Mouse (Mus musculus): ENCODE measurements around the gene Ganab. TPM values are rescaled to one million over a fixed set of nuclear protein-coding genes. Genes with fewer than 3 reads are reported as not detected.

Gene Ganab
- polyA plus RNA-seq, 1 experiment = 86.9 TPM

- 97% methylated on average over 2 of the region's 2 CpGs for WGBS
- peaks cover 49% of the 10 kb centered on the region for H3K36me3 ChIP-seq (ENCODE audit: control insufficient read depth, insufficient read depth, low read length)
- TF ChIP-seq CTCF (IDR thresholded peaks at IDR 0.05; ENCODE audit: extremely low read depth, insufficient read depth, insufficient read length, insufficient replicate concordance) = no peak
- no peak for TF ChIP-seq POLR2A (IDR thresholded peaks at IDR 0.05; ENCODE audit: low read depth, low read length)
- no peak overlapping the region for H3K4me3 ChIP-seq (ENCODE audit: extremely low read depth, insufficient read depth, insufficient read length)
- no peak overlapping the region for H3K27ac ChIP-seq (ENCODE audit: insufficient read depth, low read length)
- no peak for DNase-seq (ENCODE audit: low read depth in 1 of 2, low spot score in 2 of 2)
- peaks cover 2% of the 10 kb centered on the region; the same call in 1 of the 2 replicates for H3K4me1 ChIP-seq (ENCODE audit: control insufficient read depth, insufficient read depth, insufficient read length)
- no peaks in the 10 kb centered on the region for H3K27me3 ChIP-seq (ENCODE audit: control insufficient read depth, insufficient read depth, low read length)
These were observed 64.4 kb downstream of the Ganab start for GRCm38 (mm10) chr19:8962256-8962655.

GRCm38 (mm10) chr19:8965075-8965474 lies 67.2 kb downstream of the Ganab start:
- TF ChIP-seq CTCF (IDR thresholded peaks at IDR 0.05; ENCODE audit: extremely low read depth, insufficient read depth, insufficient read length, insufficient replicate concordance) (no peak), POLR2A (IDR thresholded peaks at IDR 0.05; ENCODE audit: low read depth, low read length) (no peak)
- H3K27me3 ChIP-seq (ENCODE audit: control insufficient read depth, insufficient read depth, low read length) = no peaks in the 10 kb centered on the region
- no peak for DNase-seq (ENCODE audit: low read depth in 1 of 2, low spot score in 2 of 2)
- H3K4me3 ChIP-seq (ENCODE audit: extremely low read depth, insufficient read depth, insufficient read length) = no peak overlapping the region
- peaks cover 2% of the 10 kb centered on the region; the same call in 1 of the 2 replicates for H3K4me1 ChIP-seq (ENCODE audit: control insufficient read depth, insufficient read depth, insufficient read length)
- WGBS = 96% methylated on average over 11 of the region's 11 CpGs
- H3K27ac ChIP-seq (ENCODE audit: insufficient read depth, low read length) = no peak overlapping the region
- peaks cover 51% of the 10 kb centered on the region for H3K36me3 ChIP-seq (ENCODE audit: control insufficient read depth, insufficient read depth, low read length)

GRCm38 (mm10) chr19:8965771-8966170 lies 67.9 kb downstream of the Ganab start:
- H3K27ac ChIP-seq (ENCODE audit: insufficient read depth, low read length) = no peak overlapping the region
- no peak overlapping the region for H3K4me3 ChIP-seq (ENCODE audit: extremely low read depth, insufficient read depth, insufficient read length)

GRCm38 (mm10) chr19:8966198-8966589 lies 68.3 kb downstream of the Ganab start:
- DNase-seq (ENCODE audit: low read depth in 1 of 2, low spot score in 2 of 2) = no peak
- Histone ChIP-seq H3K27me3 (ENCODE audit: control insufficient read depth, insufficient read depth, low read length) (no peaks in the 10 kb centered on the region), H3K36me3 (ENCODE audit: control insufficient read depth, insufficient read depth, low read length) (peaks cover 56% of the 10 kb centered on the region), H3K4me1 (ENCODE audit: control insufficient read depth, insufficient read depth, insufficient read length) (peaks cover 2% of the 10 kb centered on the region; the same call in 1 of the 2 replicates), H3K4me3 (ENCODE audit: extremely low read depth, insufficient read depth, insufficient read length) (peak overlapping the region; percentile 66), H3K27ac (ENCODE audit: insufficient read depth, low read length) (peak overlapping the region; percentile 88)
- TF ChIP-seq POLR2A (IDR thresholded peaks at IDR 0.05; ENCODE audit: low read depth, low read length) (no peak), CTCF (IDR thresholded peaks at IDR 0.05; ENCODE audit: extremely low read depth, insufficient read depth, insufficient read length, insufficient replicate concordance) (no peak)
- 33% methylated on average over 5 of the region's 5 CpGs for WGBS

More at GRCm38 (mm10) chr19:8965771-8966170, 67.9 kb downstream of the Ganab start:
- Histone ChIP-seq H3K27me3 (ENCODE audit: control insufficient read depth, insufficient read depth, low read length) (no peaks in the 10 kb centered on the region), H3K4me1 (ENCODE audit: control insufficient read depth, insufficient read depth, insufficient read length) (peaks cover 2% of the 10 kb centered on the region; the same call in 1 of the 2 replicates), H3K36me3 (ENCODE audit: control insufficient read depth, insufficient read depth, low read length) (peaks cover 52% of the 10 kb centered on the region)
- WGBS = 79% methylated on average over 8 of the region's 8 CpGs
- DNase-seq (ENCODE audit: low read depth in 1 of 2, low spot score in 2 of 2) = peak in 1 of 2 experiments; percentile 26
- no peak for TF ChIP-seq CTCF (IDR thresholded peaks at IDR 0.05; ENCODE audit: extremely low read depth, insufficient read depth, insufficient read length, insufficient replicate concordance)
- TF ChIP-seq POLR2A (IDR thresholded peaks at IDR 0.05; ENCODE audit: low read depth, low read length) = no peak

Other genes starting within 250 kb of the Ganab start
- 0.05 and 0.07 TPM in 2 replicates for gene Chrm1, start 234.3 kb upstream of the Ganab start, polyA plus RNA-seq (2012; rRNA removed)
- gene Slc3a2, start 174.7 kb upstream of the Ganab start, polyA plus RNA-seq (2012; rRNA removed) = 122 and 129 TPM in 2 replicates
- gene Wdr74, start 162.2 kb upstream of the Ganab start, polyA plus RNA-seq (2012; rRNA removed) = 26.2 and 30.2 TPM in 2 replicates
- not detected in 2 replicates for gene 1700092M07Rik, start 157.4 kb upstream of the Ganab start, polyA plus RNA-seq (2012; rRNA removed)
- gene Stx5a, start 156.7 kb upstream of the Ganab start, polyA plus RNA-seq (2012; rRNA removed) = 52.8 and 53.0 TPM in 2 replicates
- 80.2 and 104 TPM in 2 replicates for gene Nxf1, start 141.0 kb upstream of the Ganab start, polyA plus RNA-seq (2012; rRNA removed)
- 86.1 and 135 TPM in 2 replicates for gene Tmem223, start 127.1 kb upstream of the Ganab start, polyA plus RNA-seq (2012; rRNA removed)
- gene Tmem179b, start 123.6 kb upstream of the Ganab start, polyA plus RNA-seq (2012; rRNA removed) = 87.9 and 117 TPM in 2 replicates
- gene Taf6l, start 111.7 kb upstream of the Ganab start, polyA plus RNA-seq (2012; rRNA removed) = 11.3 and 15.8 TPM in 2 replicates
- 27.9 and 30.3 TPM in 2 replicates for gene Polr2g, start 99.5 kb upstream of the Ganab start, polyA plus RNA-seq (2012; rRNA removed)
- gene Zbtb3, start 95.5 kb upstream of the Ganab start, polyA plus RNA-seq (2012; rRNA removed) = 2.4 and 2.5 TPM in 2 replicates
- gene Ttc9c, start 78.7 kb upstream of the Ganab start, polyA plus RNA-seq (2012; rRNA removed) = 13.2 and 14.2 TPM in 2 replicates
- 22.0 and 25.4 TPM in 2 replicates for gene Hnrnpul2, start 78.1 kb upstream of the Ganab start, polyA plus RNA-seq (2012; rRNA removed)
- not detected in 2 replicates for gene AC129217.1, start 68.3 kb upstream of the Ganab start, polyA plus RNA-seq (2012; rRNA removed)
- 91.7 and 116 TPM in 2 replicates for gene Bscl2, start 60.6 kb upstream of the Ganab start, polyA plus RNA-seq (2012; rRNA removed)
- gene Gng3, start 58.9 kb upstream of the Ganab start, polyA plus RNA-seq (2012; rRNA removed) = 0.05 and 0.09 TPM in 2 replicates
- gene Lrrn4cl, start 47.3 kb upstream of the Ganab start, polyA plus RNA-seq (2012; rRNA removed) = 0.23 and 0.27 TPM in 2 replicates
- 57.9 and 80.6 TPM in 2 replicates for gene Ubxn1, start 26.6 kb upstream of the Ganab start, polyA plus RNA-seq (2012; rRNA removed)
- 20.8 and 27.9 TPM in 2 replicates for gene Uqcc3, start 17.1 kb upstream of the Ganab start, polyA plus RNA-seq (2012; rRNA removed)
- gene Lbhd1, start 14.3 kb upstream of the Ganab start, polyA plus RNA-seq (2012; rRNA removed) = 0.94 and 1.4 TPM in 2 replicates
- not detected in 2 replicates for gene Gm49403, start 14.1 kb upstream of the Ganab start, polyA plus RNA-seq (2012; rRNA removed)
- gene 1810009A15Rik, start 9.2 kb upstream of the Ganab start, polyA plus RNA-seq (2012; rRNA removed) = 11.5 and 15.2 TPM in 2 replicates
- 1.2 TPM in 1 of 2 replicates, not detected in the other for gene Gm49416, start 9.1 kb upstream of the Ganab start, polyA plus RNA-seq (2012; rRNA removed)
- gene Ints5, start 5.1 kb upstream of the Ganab start, polyA plus RNA-seq (2012; rRNA removed) = 21.2 and 27.5 TPM in 2 replicates
- gene B3gat3, start 22.3 kb downstream of the Ganab start, polyA plus RNA-seq (2012; rRNA removed) = 86.0 and 93.4 TPM in 2 replicates
- gene Rom1, start 31.3 kb downstream of the Ganab start, polyA plus RNA-seq (2012; rRNA removed) = 10.0 and 11.9 TPM in 2 replicates
- gene Eml3, start 31.5 kb downstream of the Ganab start, polyA plus RNA-seq (2012; rRNA removed) = 72.3 and 77.7 TPM in 2 replicates
- gene Mta2, start 43.8 kb downstream of the Ganab start, polyA plus RNA-seq (2012; rRNA removed) = 35.0 and 37.7 TPM in 2 replicates
- 18.3 and 22.3 TPM in 2 replicates for gene Tut1, start 55.8 kb downstream of the Ganab start, polyA plus RNA-seq (2012; rRNA removed)
- 206 and 242 TPM in 2 replicates for gene Eef1g, start 69.0 kb downstream of the Ganab start, polyA plus RNA-seq (2012; rRNA removed)
- 6.9 and 8.0 TPM in 2 replicates for gene Ahnak, start 91.2 kb downstream of the Ganab start, polyA plus RNA-seq (2012; rRNA removed)
- 0.26 and 0.91 TPM in 2 replicates for gene Scgb1a1, start 189.9 kb downstream of the Ganab start, polyA plus RNA-seq (2012; rRNA removed)
- gene Asrgl1, start 237.6 kb downstream of the Ganab start, polyA plus RNA-seq (2012; rRNA removed) = 4.5 and 6.2 TPM in 2 replicates